Mouse (Mus musculus): ENCODE measurements around the gene Selenoi. TPM values are rescaled to one million over a fixed set of nuclear protein-coding genes. Genes with fewer than 3 reads are reported as not detected.

Gene Selenoi
- 17.6 and 17.8 TPM in 2 replicates for polyA plus RNA-seq (2015; fragmentation: Nextera tagmentation; extraction: Ambion mirVana)

- peak within 1 kb of the TSS; percentile 92 for H3K27ac ChIP-seq
- H3K9ac ChIP-seq, result peak within 1 kb of the TSS; percentile 87
- H3K9me3 ChIP-seq, result no peaks in the 10 kb centered on the region
- peak within 1 kb of the TSS; percentile 66 for H3K4me2 ChIP-seq
- H3K4me1 ChIP-seq, result peaks cover 25% of the 10 kb centered on the region
- H3K4me3 ChIP-seq, result peak within 1 kb of the TSS; percentile 89
- peaks cover 10% of the 10 kb centered on the region for H3K36me3 ChIP-seq
- no peaks in the 10 kb centered on the region for H3K27me3 ChIP-seq
- peak; percentile 99 for ATAC-seq (ENCODE audit: insufficient number of reproducible peaks, insufficient read depth, low FRiP score, low TSS enrichment, low read depth)
- WGBS, result 4% methylated on average over 71 of the region's 71 CpGs
Observed at GRCm38 (mm10) chr5:30232271-30232971, at the start of gene Selenoi. TSS of gene Selenoi (plus strand) at chr5:30232581.

- Histone ChIP-seq H3K27ac (no peak overlapping the region), H3K9me3 (no peaks in the 10 kb centered on the region), H3K4me2 (no peak overlapping the region), H3K9ac (no peak overlapping the region), H3K4me3 (no peak overlapping the region), H3K36me3 (peaks cover 40% of the 10 kb centered on the region), H3K27me3 (no peaks in the 10 kb centered on the region), H3K4me1 (no peaks in the 10 kb centered on the region)
- 93% methylated on average over 12 of the region's 12 CpGs for WGBS
- no peak for ATAC-seq (ENCODE audit: insufficient number of reproducible peaks, insufficient read depth, low FRiP score, low TSS enrichment, low read depth)
Observed at GRCm38 (mm10) chr5:30187687-30188485, 44.5 kb upstream of the Selenoi start.

GRCm38 (mm10) chr5:30192452-30192851 is 39.9 kb upstream of the Selenoi start:
- 88% methylated on average over 1 of the region's 1 CpGs for WGBS
- ATAC-seq (ENCODE audit: insufficient number of reproducible peaks, insufficient read depth, low FRiP score, low TSS enrichment, low read depth), result no peak
- no peaks in the 10 kb centered on the region for H3K27me3 ChIP-seq
- peaks cover 10% of the 10 kb centered on the region for H3K36me3 ChIP-seq
- no peak overlapping the region for H3K9ac ChIP-seq
- no peak overlapping the region for H3K27ac ChIP-seq
- no peak overlapping the region for H3K4me2 ChIP-seq
- no peak overlapping the region for H3K4me3 ChIP-seq
- H3K9me3 ChIP-seq, result no peaks in the 10 kb centered on the region
- no peaks in the 10 kb centered on the region for H3K4me1 ChIP-seq

GRCm38 (mm10) chr5:30195340-30195739 is 37.0 kb upstream of the Selenoi start:
- Histone ChIP-seq H3K9ac (no peak overlapping the region), H3K4me3 (no peak overlapping the region), H3K36me3 (no peaks in the 10 kb centered on the region), H3K27ac (no peak overlapping the region), H3K4me1 (no peaks in the 10 kb centered on the region), H3K9me3 (no peaks in the 10 kb centered on the region), H3K27me3 (no peaks in the 10 kb centered on the region), H3K4me2 (no peak overlapping the region)
- ATAC-seq (ENCODE audit: insufficient number of reproducible peaks, insufficient read depth, low FRiP score, low TSS enrichment, low read depth), result no peak
- WGBS, result 92% methylated on average over 5 of the region's 5 CpGs

GRCm38 (mm10) chr5:30198257-30198656 is 34.1 kb upstream of the Selenoi start:
- ATAC-seq (ENCODE audit: insufficient number of reproducible peaks, insufficient read depth, low FRiP score, low TSS enrichment, low read depth), result no peak
- H3K9me3 ChIP-seq, result no peaks in the 10 kb centered on the region
- H3K4me2 ChIP-seq, result no peak overlapping the region
- 83% methylated on average over 7 of the region's 7 CpGs for WGBS
- no peak overlapping the region for H3K4me3 ChIP-seq
- no peaks in the 10 kb centered on the region for H3K4me1 ChIP-seq
- H3K36me3 ChIP-seq, result no peaks in the 10 kb centered on the region
- H3K9ac ChIP-seq, result no peak overlapping the region
- H3K27me3 ChIP-seq, result no peaks in the 10 kb centered on the region
- no peak overlapping the region for H3K27ac ChIP-seq

GRCm38 (mm10) chr5:30201521-30201920 is 30.9 kb upstream of the Selenoi start:
- no peaks in the 10 kb centered on the region for H3K9me3 ChIP-seq
- no peak for ATAC-seq (ENCODE audit: insufficient number of reproducible peaks, insufficient read depth, low FRiP score, low TSS enrichment, low read depth)
- no peak overlapping the region for H3K9ac ChIP-seq
- H3K27ac ChIP-seq, result no peak overlapping the region
- no peak overlapping the region for H3K4me2 ChIP-seq
- no peaks in the 10 kb centered on the region for H3K27me3 ChIP-seq
- no peak overlapping the region for H3K4me3 ChIP-seq
- 46% methylated on average over 5 of the region's 5 CpGs for WGBS
- H3K36me3 ChIP-seq, result no peaks in the 10 kb centered on the region
- no peaks in the 10 kb centered on the region for H3K4me1 ChIP-seq

GRCm38 (mm10) chr5:30202221-30202620 is 30.2 kb upstream of the Selenoi start:
- Histone ChIP-seq H3K27me3 (no peaks in the 10 kb centered on the region), H3K4me1 (no peaks in the 10 kb centered on the region), H3K9me3 (no peaks in the 10 kb centered on the region), H3K4me2 (no peak overlapping the region), H3K4me3 (no peak overlapping the region), H3K27ac (no peak overlapping the region), H3K9ac (no peak overlapping the region), H3K36me3 (no peaks in the 10 kb centered on the region)
- WGBS, result 86% methylated on average over 7 of the region's 7 CpGs
- no peak for ATAC-seq (ENCODE audit: insufficient number of reproducible peaks, insufficient read depth, low FRiP score, low TSS enrichment, low read depth)

- WGBS, result 80% methylated on average over 10 of the region's 10 CpGs
- H3K4me3 ChIP-seq, result no peak overlapping the region
- no peak overlapping the region for H3K4me2 ChIP-seq
- ATAC-seq (ENCODE audit: insufficient number of reproducible peaks, insufficient read depth, low FRiP score, low TSS enrichment, low read depth), result no peak
- no peaks in the 10 kb centered on the region for H3K4me1 ChIP-seq
- H3K36me3 ChIP-seq, result no peaks in the 10 kb centered on the region
- no peaks in the 10 kb centered on the region for H3K9me3 ChIP-seq
- H3K27ac ChIP-seq, result no peak overlapping the region
- H3K27me3 ChIP-seq, result no peaks in the 10 kb centered on the region
- H3K9ac ChIP-seq, result no peak overlapping the region
Observed at GRCm38 (mm10) chr5:30203216-30203885, 29.0 kb upstream of the Selenoi start.

- H3K27ac ChIP-seq, result no peak overlapping the region
- WGBS, result 50% methylated on average over 1 of the region's 1 CpGs
- no peaks in the 10 kb centered on the region for H3K27me3 ChIP-seq
- no peak overlapping the region for H3K4me3 ChIP-seq
- H3K4me1 ChIP-seq, result no peaks in the 10 kb centered on the region
- no peaks in the 10 kb centered on the region for H3K9me3 ChIP-seq
- H3K4me2 ChIP-seq, result no peak overlapping the region
- no peaks in the 10 kb centered on the region for H3K36me3 ChIP-seq
- no peak overlapping the region for H3K9ac ChIP-seq
- no peak for ATAC-seq (ENCODE audit: insufficient number of reproducible peaks, insufficient read depth, low FRiP score, low TSS enrichment, low read depth)
Observed at GRCm38 (mm10) chr5:30204441-30204840, 27.9 kb upstream of the Selenoi start.

- 72% methylated on average over 3 of the region's 3 CpGs for WGBS
- ATAC-seq (ENCODE audit: insufficient number of reproducible peaks, insufficient read depth, low FRiP score, low TSS enrichment, low read depth), result no peak
- H3K27me3 ChIP-seq, result no peaks in the 10 kb centered on the region
Observed at GRCm38 (mm10) chr5:30205034-30205433, 27.3 kb upstream of the Selenoi start.

GRCm38 (mm10) chr5:30205493-30205892 is 26.9 kb upstream of the Selenoi start, which contains the start of gene Adgrf3:
TSS of gene Adgrf3 (minus strand) at chr5:30205722.
- no peak within 1 kb of the TSS for H3K4me2 ChIP-seq
- no peaks in the 10 kb centered on the region for H3K4me1 ChIP-seq
- whole genome bisulfite sequencing, result 29% methylated on average over 5 of the region's 5 CpGs
- H3K9ac ChIP-seq, result no peak within 1 kb of the TSS
- H3K27ac ChIP-seq, result no peak within 1 kb of the TSS
- no peak within 1 kb of the TSS for H3K4me3 ChIP-seq
- no peaks in the 10 kb centered on the region for H3K36me3 ChIP-seq
- no peaks in the 10 kb centered on the region for H3K9me3 ChIP-seq
- no peak for ATAC-seq (ENCODE audit: insufficient number of reproducible peaks, insufficient read depth, low FRiP score, low TSS enrichment, low read depth)
- H3K27me3 ChIP-seq, result no peaks in the 10 kb centered on the region

More at GRCm38 (mm10) chr5:30205034-30205433, 27.3 kb upstream of the Selenoi start:
- H3K36me3 ChIP-seq, result no peaks in the 10 kb centered on the region
- no peak overlapping the region for H3K4me2 ChIP-seq
- H3K9ac ChIP-seq, result no peak overlapping the region
- no peaks in the 10 kb centered on the region for H3K9me3 ChIP-seq
- H3K4me1 ChIP-seq, result no peaks in the 10 kb centered on the region
- no peak overlapping the region for H3K27ac ChIP-seq
- no peak overlapping the region for H3K4me3 ChIP-seq
